8 mouse cellular contexts compared by ENCODE assay signal in the genomic region with DNA sequence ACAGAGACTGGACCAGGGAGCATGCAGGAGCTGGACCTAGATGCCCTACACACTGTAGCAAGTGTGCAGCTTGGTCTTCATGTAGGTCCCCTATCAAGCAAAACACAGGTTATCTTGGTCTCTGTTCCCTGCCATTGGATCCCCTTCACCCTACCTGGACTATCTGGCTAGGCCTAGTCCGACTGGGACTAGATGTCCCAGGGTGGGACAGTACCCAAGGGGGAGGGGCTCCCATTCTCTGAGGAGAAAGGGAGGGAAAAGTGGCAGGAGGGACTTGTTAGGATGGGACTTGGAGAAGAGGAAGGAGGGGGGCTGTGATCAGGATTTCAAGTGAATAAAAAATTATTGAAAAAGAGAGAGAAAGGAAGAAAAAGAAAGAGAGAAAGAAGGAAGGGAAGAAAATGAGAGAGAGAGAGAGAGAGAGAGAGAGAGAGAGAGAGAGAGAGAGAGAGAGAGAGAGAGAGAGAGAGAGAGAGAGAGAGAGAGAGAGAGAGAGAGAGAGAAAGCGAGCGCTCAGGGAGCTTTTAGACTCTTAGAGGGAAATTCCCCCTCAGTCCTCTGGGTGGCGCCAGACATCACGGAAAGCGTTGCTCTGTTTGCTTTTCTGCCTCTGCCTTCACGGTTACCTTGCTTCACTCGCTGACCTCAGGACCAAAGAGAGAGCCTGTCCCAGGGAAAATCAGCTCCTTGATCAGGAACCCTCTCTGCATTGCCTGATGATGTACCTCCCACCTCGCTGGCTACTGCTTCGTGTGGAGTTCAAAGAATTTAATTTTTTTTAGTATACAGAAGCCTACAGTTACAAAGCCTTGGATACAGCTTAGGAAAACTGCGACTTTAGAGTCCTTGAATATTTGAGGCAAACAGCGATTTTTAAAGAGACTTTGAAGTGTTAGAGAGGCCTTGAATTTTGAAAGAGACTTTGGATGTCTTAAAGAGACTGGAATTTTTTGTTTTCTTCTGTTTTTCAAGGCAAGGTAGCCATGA. TPM values are rescaled to one million over a fixed set of nuclear protein-coding genes. Genes with fewer than 3 reads are reported as not detected.
A peak's percentile ranks its signal among the peaks of the same experiment; 100 is the strongest.
DNase-seq lines count a peak whose midpoint lies in the region; ATAC-seq and TF ChIP-seq lines count a peak whose summit lies in the region.

No protein-coding gene starts in this region.

- H3K4me1 ChIP-seq in kidney, adult 2 months (ENCODE audit: control insufficient read depth, insufficient read depth, low read length): no peaks in the 10 kb centered on the region
- no peaks in the 10 kb centered on the region for H3K4me1 ChIP-seq in limb, embryonic 11.5 days (ENCODE audit: control insufficient read depth, insufficient read depth, low read length)
- no peaks in the 10 kb centered on the region for H3K4me1 ChIP-seq in midbrain, postnatal 0 days (ENCODE audit: insufficient read depth, low read length)

- H3K36me3 ChIP-seq in kidney, adult 2 months (ENCODE audit: control insufficient read depth, insufficient read depth, low read length): no peaks in the 10 kb centered on the region
- no peaks in the 10 kb centered on the region for H3K36me3 ChIP-seq in limb, embryonic 11.5 days (ENCODE audit: control insufficient read depth, insufficient read depth, low read length)
- no peaks in the 10 kb centered on the region for H3K36me3 ChIP-seq in midbrain, postnatal 0 days (ENCODE audit: insufficient read depth, low read length)

- no peak overlapping the region for H3K27ac ChIP-seq in kidney, adult 2 months (ENCODE audit: insufficient read depth, low read depth, low read length)
- H3K27ac ChIP-seq in limb, embryonic 11.5 days (replicated peaks; ENCODE audit: low read depth, low read length): no peak overlapping the region
- no peak overlapping the region for H3K27ac ChIP-seq in midbrain, postnatal 0 days (ENCODE audit: low read depth, low read length)

- H3K4me2 ChIP-seq in limb, embryonic 11.5 days (ENCODE audit: low read depth, severe bottlenecking): no peak overlapping the region
- peak overlapping the region; percentile 18; the same call in 1 of the 2 replicates for H3K4me2 ChIP-seq in midbrain, postnatal 0 days (ENCODE audit: low read depth, low read length, poor library complexity, severe bottlenecking)

- H3K27me3 ChIP-seq in kidney, adult 2 months (replicated peaks; ENCODE audit: control insufficient read depth, insufficient read depth, low read length): no peaks in the 10 kb centered on the region
- no peaks in the 10 kb centered on the region for H3K27me3 ChIP-seq in limb, embryonic 11.5 days (ENCODE audit: control insufficient read depth, insufficient read depth, low read length)
- no peaks in the 10 kb centered on the region for H3K27me3 ChIP-seq in midbrain, postnatal 0 days (ENCODE audit: insufficient read depth, low read length)

- TF ChIP-seq CTCF in kidney, adult 2 months (conservative IDR thresholded peaks at IDR 0.05; ENCODE audit: insufficient read depth, insufficient read length, low read depth, low read length): peak; percentile 92
- peak; percentile 85 for TF ChIP-seq CTCF in midbrain, postnatal 0 days (IDR thresholded peaks at IDR 0.05)

- no peak overlapping the region for H3K9ac ChIP-seq in limb, embryonic 11.5 days (ENCODE audit: low read length)
- no peak overlapping the region for H3K9ac ChIP-seq in midbrain, postnatal 0 days (replicated peaks; ENCODE audit: low read length, poor library complexity, severe bottlenecking)

- H3K9me3 ChIP-seq in limb, embryonic 11.5 days (ENCODE audit: control insufficient read depth, low read length): no peaks in the 10 kb centered on the region
- H3K9me3 ChIP-seq in midbrain, postnatal 0 days (ENCODE audit: low read length): no peaks in the 10 kb centered on the region

- TF ChIP-seq POLR2A in kidney, adult 2 months (IDR thresholded peaks at IDR 0.05; ENCODE audit: low read depth, low read length): no peak

- H3K4me3 ChIP-seq in kidney, adult 2 months (ENCODE audit: insufficient read depth, low read depth, low read length): no peak overlapping the region
- no peak overlapping the region for H3K4me3 ChIP-seq in limb, embryonic 11.5 days (ENCODE audit: low read depth, low read length)
- no peak overlapping the region for H3K4me3 ChIP-seq in midbrain, postnatal 0 days (ENCODE audit: low read depth, low read length)

- peak; percentile 59; the same call in 1 of the 2 replicates for ATAC-seq in limb, embryonic 11.5 days (ENCODE audit: insufficient number of reproducible peaks, low FRiP score, low TSS enrichment, low read depth)
- peak; percentile 81 for ATAC-seq in midbrain, postnatal 0 days (ENCODE audit: low FRiP score)

- intact Hi-C loops in gastrocnemius, postnatal 36 days (cut with DNase I): loop anchor here (5.0 to 10.0 kb wide), 4 partner anchors 117 to 447 kb away; a partner anchor contains a TSS

- peak; percentile 92 for DNase-seq in 3T3-L1 (ENCODE audit: low read depth, low spot score)
- DNase-seq in adrenal gland, adult 8-10 months: peak; percentile 53
- DNase-seq in embryo, embryonic 11.5 days (ENCODE audit: low read depth, low spot score): peak; percentile 67
- peak; percentile 48 to 54 for DNase-seq in gastrocnemius, postnatal 36 days
- DNase-seq in kidney, adult 2 months: peak; percentile 71
- DNase-seq in limb, embryonic 11.5 days (ENCODE audit: low spot score): peak; percentile 86
- DNase-seq in midbrain, postnatal 0 days (ENCODE audit: low spot score): peak; percentile 86
- peak; percentile 53 to 83 for DNase-seq in spleen, postnatal 10 days (ENCODE audit: low spot score in 2 of 2)

- WGBS in kidney, adult 2 months: 15% methylated on average over 12 of the region's 12 CpGs
- WGBS in limb, embryonic 11.5 days: 12% methylated on average over 12 of the region's 12 CpGs
- WGBS in midbrain, postnatal 0 days: 9% methylated on average over 12 of the region's 12 CpGs

RNA-seq across cellular contexts. Expression of a gene that starts 6.1 kb away (rescaled TPM):
- total RNA-seq in adrenal gland, adult 8-10 months (2022): 1 to 10 TPM in 1 of 4 experiments, under 1 TPM in 3; 0.35 to 1.2 (median 0.67) TPM
- total RNA-seq in gastrocnemius, postnatal 36 days (2021): under 1 TPM in 1 of 2 experiments, not detected in 1; 0.33 TPM
- polyA plus RNA-seq in kidney, adult 2 months (2012; rRNA removed): 2.2 and 6.5 TPM in 2 replicates
- polyA plus RNA-seq in limb, embryonic 11.5 days (2014; fragmentation: Nextera tagmentation; extraction: Ambion mirVana): not detected in 2 replicates
- total RNA-seq in midbrain, postnatal 0 days (2014; rRNA removed): not detected in 2 replicates
- polyA plus RNA-seq in midbrain, postnatal 0 days (2015; fragmentation: Nextera tagmentation; extraction: Ambion mirVana): not detected in 2 replicates

RNA-seq across cellular contexts. Expression of a gene that starts 26.4 kb away (rescaled TPM):
- 10 to 100 TPM; 40.0 to 81.6 (median 54.5) TPM for total RNA-seq in adrenal gland, adult 8-10 months (2022)
- total RNA-seq in gastrocnemius, postnatal 36 days (2021): 10 to 100 TPM; 12.1 to 12.3 TPM
- polyA plus RNA-seq in kidney, adult 2 months (2012; rRNA removed): 22.4 and 23.0 TPM in 2 replicates
- 17.2 and 17.8 TPM in 2 replicates for polyA plus RNA-seq in limb, embryonic 11.5 days (2014; fragmentation: Nextera tagmentation; extraction: Ambion mirVana)
- total RNA-seq in midbrain, postnatal 0 days (2014; rRNA removed): 229 and 238 TPM in 2 replicates
- polyA plus RNA-seq in midbrain, postnatal 0 days (2015; fragmentation: Nextera tagmentation; extraction: Ambion mirVana): 108 and 111 TPM in 2 replicates

RNA-seq across cellular contexts. Expression of a gene that starts 34.3 kb away (rescaled TPM):
- 1 to 10 TPM; 1.2 to 4.3 (median 2.1) TPM for total RNA-seq in adrenal gland, adult 8-10 months (2022)
- under 1 TPM; 0.48 to 0.49 TPM for total RNA-seq in gastrocnemius, postnatal 36 days (2021)
- 2.4 and 5.7 TPM in 2 replicates for polyA plus RNA-seq in kidney, adult 2 months (2012; rRNA removed)
- polyA plus RNA-seq in limb, embryonic 11.5 days (2014; fragmentation: Nextera tagmentation; extraction: Ambion mirVana): not detected in 2 replicates
- total RNA-seq in midbrain, postnatal 0 days (2014; rRNA removed): 0.55 TPM in 1 of 2 replicates, not detected in the other
- 0.49 and 0.90 TPM in 2 replicates for polyA plus RNA-seq in midbrain, postnatal 0 days (2015; fragmentation: Nextera tagmentation; extraction: Ambion mirVana)
